Mouse (Mus musculus): ENCODE measurements around the gene Sept4. TPM values are rescaled to one million over a fixed set of nuclear protein-coding genes. Genes with fewer than 3 reads are reported as not detected.
A peak's percentile ranks its signal among the peaks of the same experiment; 100 is the strongest.

The Sept4 gene
- total RNA-seq, 2 experiments from 2014 or later, result 156 to 175 TPM

- no peak for DNase-seq (ENCODE audit: extremely low spot score in 1 of 2, low spot score in 2 of 2)
- H3K27ac ChIP-seq, result no peak overlapping the region
- intact Hi-C loops (cut with DNase I), result no loop called here
- no peak for TF ChIP-seq CTCF (IDR thresholded peaks at IDR 0.05)
- no peak overlapping the region for H3K4me3 ChIP-seq
Measured at GRCm38 (mm10) chr11:87555106-87555703, 13.5 kb upstream of the Sept4 start.

- Histone ChIP-seq H3K4me3 (no peak overlapping the region), H3K27ac (no peak overlapping the region)
- intact Hi-C loops (cut with DNase I), result no loop called here
- TF ChIP-seq CTCF (IDR thresholded peaks at IDR 0.05), result no peak
- DNase-seq (ENCODE audit: extremely low spot score in 1 of 2, low spot score in 2 of 2), result no peak
Measured at GRCm38 (mm10) chr11:87561208-87561607, 7.5 kb upstream of the Sept4 start.

- Histone ChIP-seq H3K27ac (no peak within 1 kb of the TSS), H3K4me3 (no peak within 1 kb of the TSS)
- intact Hi-C loops (cut with DNase I), result no loop called here
- no peak for TF ChIP-seq CTCF (IDR thresholded peaks at IDR 0.05)
- no peak for DNase-seq (ENCODE audit: extremely low spot score in 1 of 2, low spot score in 2 of 2)
Measured at GRCm38 (mm10) chr11:87566501-87566900, 2.2 kb upstream of the Sept4 start, which contains the start of gene Gm11492. Gm11492 (plus strand) TSS chr11:87566653.

- TF ChIP-seq CTCF (IDR thresholded peaks at IDR 0.05), result no peak
- no peak for DNase-seq (ENCODE audit: extremely low spot score in 1 of 2, low spot score in 2 of 2)
- Histone ChIP-seq H3K27ac (peak overlapping the region; percentile 70; the same call in 1 of the 2 replicates), H3K4me3 (no peak overlapping the region)
- intact Hi-C loops (cut with DNase I), result no loop called here
Measured at GRCm38 (mm10) chr11:87570743-87571142, 2.0 kb downstream of the Sept4 start.

GRCm38 (mm10) chr11:87571361-87571950 is 2.8 kb downstream of the Sept4 start:
- TF ChIP-seq CTCF (IDR thresholded peaks at IDR 0.05), result no peak
- Histone ChIP-seq H3K27ac (peak overlapping the region; percentile 70), H3K4me3 (no peak overlapping the region)
- DNase-seq (ENCODE audit: extremely low spot score in 1 of 2, low spot score in 2 of 2), result no peak
- intact Hi-C loops (cut with DNase I), result no loop called here

- TF ChIP-seq CTCF (IDR thresholded peaks at IDR 0.05), result no peak
- no peak overlapping the region for H3K27ac ChIP-seq
- intact Hi-C loops (cut with DNase I), result no loop called here
- H3K4me3 ChIP-seq, result no peak overlapping the region
- DNase-seq (ENCODE audit: extremely low spot score in 1 of 2, low spot score in 2 of 2), result no peak
Measured at GRCm38 (mm10) chr11:87573751-87574150, 5.0 kb downstream of the Sept4 start.

- no peak overlapping the region for H3K4me3 ChIP-seq
- no peak overlapping the region for H3K27ac ChIP-seq
- no peak for DNase-seq (ENCODE audit: extremely low spot score in 1 of 2, low spot score in 2 of 2)
- intact Hi-C loops (cut with DNase I), result no loop called here
- TF ChIP-seq CTCF (IDR thresholded peaks at IDR 0.05), result no peak
Measured at GRCm38 (mm10) chr11:87574520-87575180, 5.9 kb downstream of the Sept4 start.

- H3K4me3 ChIP-seq, result peak overlapping the region; percentile 82
- no peak for DNase-seq (ENCODE audit: extremely low spot score in 1 of 2, low spot score in 2 of 2)
- H3K27ac ChIP-seq, result peak overlapping the region; percentile 97
- no peak for TF ChIP-seq CTCF (IDR thresholded peaks at IDR 0.05)
- intact Hi-C loops (cut with DNase I), result no loop called here
Measured at GRCm38 (mm10) chr11:87577601-87578248, 9.0 kb downstream of the Sept4 start.

- no peak for TF ChIP-seq CTCF (IDR thresholded peaks at IDR 0.05)
- Histone ChIP-seq H3K27ac (peak overlapping the region; percentile 97), H3K4me3 (peak overlapping the region; percentile 82)
- DNase-seq (ENCODE audit: extremely low spot score in 1 of 2, low spot score in 2 of 2), result peak; percentile 60 to 74
- intact Hi-C loops (cut with DNase I), result no loop called here
Measured at GRCm38 (mm10) chr11:87578249-87578962, 9.7 kb downstream of the Sept4 start.

GRCm38 (mm10) chr11:87578963-87579601 is 10.4 kb downstream of the Sept4 start:
- peak; percentile 29 for TF ChIP-seq CTCF (IDR thresholded peaks at IDR 0.05)
- intact Hi-C loops (cut with DNase I), result no loop called here
- Histone ChIP-seq H3K4me3 (peak overlapping the region; percentile 82), H3K27ac (peak overlapping the region; percentile 97)
- DNase-seq (ENCODE audit: extremely low spot score in 1 of 2, low spot score in 2 of 2), result no peak

GRCm38 (mm10) chr11:87579713-87580112 is 11.0 kb downstream of the Sept4 start:
- no peak for DNase-seq (ENCODE audit: extremely low spot score in 1 of 2, low spot score in 2 of 2)
- H3K27ac ChIP-seq, result peak overlapping the region; percentile 80
- TF ChIP-seq CTCF (IDR thresholded peaks at IDR 0.05), result no peak
- intact Hi-C loops (cut with DNase I), result no loop called here
- peak overlapping the region; percentile 82 for H3K4me3 ChIP-seq
